Mouse (Mus musculus): ENCODE measurements around the gene Gemin8.
A peak's percentile ranks its signal among the peaks of the same experiment; 100 is the strongest.

Gemin8 gene

DNA sequence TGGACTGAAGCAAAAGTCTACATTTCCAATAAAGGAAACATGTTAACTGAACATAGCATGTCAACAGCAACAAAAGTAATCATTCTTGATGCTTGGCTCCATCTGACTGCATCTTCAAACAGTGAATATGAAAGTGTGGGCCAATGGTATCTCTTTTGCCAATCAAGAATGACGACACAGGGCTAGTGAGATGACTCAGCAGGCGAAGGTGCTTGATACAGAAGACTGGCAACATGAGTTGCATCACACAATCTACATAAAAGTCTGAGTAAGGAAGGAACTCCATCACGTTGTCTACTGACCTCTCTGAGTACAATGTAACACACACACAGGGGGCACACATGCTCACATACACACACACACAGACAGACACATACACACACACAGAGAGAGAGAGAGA, 59.5 kb downstream of the Gemin8 start:
- no peak for DNase-seq (ENCODE audit: low spot score in 2 of 2)

DNA sequence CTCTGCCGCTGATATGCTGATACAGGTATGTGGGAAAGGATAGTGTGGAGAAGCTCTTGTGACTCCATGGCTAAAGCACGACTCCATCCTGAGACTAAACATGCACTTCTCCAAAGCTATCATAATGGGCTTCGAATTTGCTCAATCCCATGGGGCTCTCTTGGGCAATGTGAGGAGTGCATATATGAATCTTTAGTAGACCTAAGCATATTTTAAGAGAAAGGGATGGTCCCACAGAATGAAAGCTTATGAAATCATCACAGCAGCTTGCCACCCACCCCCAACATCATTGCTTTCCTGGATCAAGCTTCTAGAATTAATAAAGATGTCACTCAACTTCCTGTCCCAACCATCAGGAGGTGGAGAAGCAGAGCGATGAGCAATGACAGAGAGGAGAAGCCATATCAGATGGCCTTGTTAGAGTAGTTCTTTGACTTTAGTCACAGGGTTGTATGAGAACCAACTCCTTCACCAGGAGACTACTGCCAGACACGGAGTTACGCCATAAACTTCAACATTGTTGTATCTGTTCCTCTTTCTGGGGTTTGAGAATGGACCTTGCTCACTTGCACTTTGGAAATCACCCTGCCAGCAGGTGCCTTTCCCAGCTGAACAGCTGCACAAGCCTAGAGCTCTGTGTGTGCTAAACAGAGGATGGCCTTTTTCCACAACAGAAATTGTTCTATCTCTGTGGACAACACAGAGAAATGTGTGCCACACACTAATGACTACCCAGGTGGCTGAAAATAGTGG, 60.4 kb downstream of the Gemin8 start:
- no peak for DNase-seq (ENCODE audit: low spot score in 2 of 2)

- no peak for DNase-seq (ENCODE audit: low spot score in 2 of 2)
Observed at GRCm38 (mm10) chrX:166236131-166236530, 65.9 kb downstream of the Gemin8 start.

DNA sequence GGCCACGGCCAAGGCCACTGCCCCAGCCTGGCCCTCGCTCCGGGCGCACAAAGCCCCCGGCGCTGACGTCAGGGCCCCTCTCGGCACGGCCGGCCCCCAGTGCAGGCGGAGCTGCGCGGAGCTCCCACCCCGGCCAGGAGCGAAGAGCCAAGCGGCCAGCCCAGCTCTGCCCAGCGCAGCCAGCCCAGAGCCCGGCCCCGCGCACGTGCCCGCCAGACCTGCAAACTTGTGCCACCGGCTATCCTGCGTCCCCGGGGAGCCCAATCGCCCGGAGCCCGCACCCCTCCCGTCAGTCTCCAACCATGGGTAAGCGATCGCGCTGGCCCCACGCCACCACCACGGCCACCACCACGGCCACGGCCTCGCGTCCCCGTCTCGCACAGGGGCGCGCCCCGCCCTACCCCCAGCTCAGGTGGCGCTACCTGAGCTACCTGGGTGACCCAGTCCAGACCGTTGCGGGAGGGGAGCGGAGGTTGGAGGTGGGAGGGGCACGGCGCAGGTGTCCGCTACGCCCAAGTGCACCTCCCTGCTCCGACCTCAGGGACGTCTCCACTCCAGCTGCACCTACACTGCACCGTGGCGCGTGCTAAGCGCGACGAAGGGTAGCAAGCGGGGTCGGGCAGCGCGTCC, 68.7 kb downstream of the Gemin8 start, which contains the start of gene Gpm6b:
Gene Gpm6b, plus strand, starts transcription at position 81 of the 630 bp plus-strand sequence.
- peak in 1 of 2 experiments; percentile 58 for DNase-seq (ENCODE audit: low spot score in 2 of 2)

DNA sequence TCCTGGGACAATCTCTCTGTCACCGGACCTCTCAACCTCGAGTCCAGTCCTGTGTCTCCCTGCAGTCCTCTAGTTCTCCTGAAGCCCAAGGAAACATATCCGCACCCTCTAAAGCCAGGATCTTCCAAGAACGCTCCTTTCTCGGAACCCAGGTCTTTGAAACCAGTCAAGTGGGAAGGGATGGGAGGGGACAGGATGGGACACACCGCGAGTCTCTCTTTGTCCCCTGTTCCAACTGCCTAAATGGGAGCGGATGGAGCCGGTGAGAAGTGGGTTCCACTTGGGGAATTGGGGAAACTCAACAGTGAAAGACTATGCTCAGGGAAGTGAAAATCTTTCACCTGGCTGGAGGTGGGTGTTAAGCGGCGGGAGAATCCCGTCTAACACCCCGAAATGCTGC, 69.3 kb downstream of the Gemin8 start:
- no peak for DNase-seq (ENCODE audit: low spot score in 2 of 2)

All from frontal cortex, postnatal 10 days (tissue).